Mouse (Mus musculus) kidney, adult 2 months (tissue): Measurements from ENCODE around the gene Mettl27.

Experiments used
- CTCF ChIP-seq: fragments of 200-500 bp; conservative IDR thresholded peaks from 2 replicates; pipeline ENCODE4 v1.5.1; 2011; ENCODE audit warnings: low read depth, mild to moderate bottlenecking, control low read depth, low read length, moderate library complexity, mixed read lengths; ENCODE audit not compliant: insufficient read depth, insufficient read length
- POLR2A ChIP-seq: fragments of 200-500 bp; IDR thresholded peaks from one replicate; pipeline ENCODE4 v1.6.1; 2011; ENCODE audit warnings: low read depth, low read length, control low read depth

GRCm38 (mm10) chr5:134983111-134983510 is 50.9 kb downstream of the Mettl27 start:
- TF ChIP-seq CTCF (no peak), POLR2A (no peak)
